Mouse (Mus musculus): ENCODE results near the gene Mymx. TPM values are rescaled to one million over a fixed set of nuclear protein-coding genes. Genes with fewer than 3 reads are reported as not detected.

The Mymx gene
- polyA plus RNA-seq, 3 experiments from 2014 or later, result not detected

GRCm38 (mm10) chr17:45568990-45569389 lies 32.9 kb downstream of the Mymx start:
- ATAC-seq, result no peak

GRCm38 (mm10) chr17:45567162-45567601 lies 34.7 kb downstream of the Mymx start:
- ATAC-seq, result no peak

- no peak for ATAC-seq
Observed at GRCm38 (mm10) chr17:45566360-45567161, 35.3 kb downstream of the Mymx start.

- no peak for ATAC-seq
Observed at GRCm38 (mm10) chr17:45566031-45566359, 35.9 kb downstream of the Mymx start.

GRCm38 (mm10) chr17:45565103-45565502 lies 36.8 kb downstream of the Mymx start:
- ATAC-seq, result no peak

GRCm38 (mm10) chr17:45564531-45565084 lies 37.3 kb downstream of the Mymx start:
- ATAC-seq, result no peak

GRCm38 (mm10) chr17:45563655-45564530 lies 38.0 kb downstream of the Mymx start, which contains the start of gene Slc35b2:
Gene Slc35b2, plus strand, starts transcription at chr17:45563874.
- peak; percentile 75 for ATAC-seq

- no peak for ATAC-seq
Observed at GRCm38 (mm10) chr17:45563216-45563615, 38.7 kb downstream of the Mymx start.

- no peak for ATAC-seq
Observed at GRCm38 (mm10) chr17:45559732-45560525, 42.0 kb downstream of the Mymx start.

- peak; percentile 54 for ATAC-seq
Observed at GRCm38 (mm10) chr17:45557998-45558862, 43.7 kb downstream of the Mymx start.

GRCm38 (mm10) chr17:45557246-45557824 lies 44.6 kb downstream of the Mymx start:
- ATAC-seq, result no peak

- no peak for ATAC-seq
Observed at GRCm38 (mm10) chr17:45556514-45557245, 45.2 kb downstream of the Mymx start.

- no peak for ATAC-seq
Observed at GRCm38 (mm10) chr17:45556107-45556489, 45.8 kb downstream of the Mymx start.

GRCm38 (mm10) chr17:45555452-45556106 lies 46.3 kb downstream of the Mymx start, which contains the start of gene Nfkbie:
Gene Nfkbie, plus strand, starts transcription at chr17:45555703.
- peak; percentile 65 for ATAC-seq

GRCm38 (mm10) chr17:45554420-45554819 lies 47.5 kb downstream of the Mymx start:
- no peak for ATAC-seq

- no peak for ATAC-seq
Observed at GRCm38 (mm10) chr17:45553065-45553464, 48.8 kb downstream of the Mymx start.

- peak; percentile 61 for ATAC-seq
Observed at GRCm38 (mm10) chr17:45551816-45552451, 50.0 kb downstream of the Mymx start.

- no peak for ATAC-seq
Observed at GRCm38 (mm10) chr17:45551249-45551796, 50.6 kb downstream of the Mymx start.

Data from inflammation-experienced regulatory T-cells, adult 6 months (primary cell).